Mouse (Mus musculus) left cerebral cortex, adult 18-20 months (tissue): Measurements from ENCODE around the gene Cntln. TPM values are rescaled to one million over a fixed set of nuclear protein-coding genes. Genes with fewer than 3 reads are reported as not detected.

Experiments
- total RNA-seq, 2 experiments: library from RNA; stranded (reverse); gene quantifications; 2 replicates each; pipeline ENCODE4 v1.2.3; 2021

Cntln gene
- total RNA-seq, 2 experiments from 2014 or later, result 9.1 to 10.5 TPM

Other genes with a start within 250 kb of the Cntln start
- 1 to 10 TPM; 3.0 to 3.1 TPM for gene Bnc2, start 209.0 kb upstream of the Cntln start, total RNA-seq